Mouse (Mus musculus): ENCODE measurements at regions not wholly inside any gene's neighbourhood (a gene's known extent, or its start where the extent isn't known, plus 50 kb on each side); places are given as distances from the start of the nearest gene placed in this dataset.

DNA sequence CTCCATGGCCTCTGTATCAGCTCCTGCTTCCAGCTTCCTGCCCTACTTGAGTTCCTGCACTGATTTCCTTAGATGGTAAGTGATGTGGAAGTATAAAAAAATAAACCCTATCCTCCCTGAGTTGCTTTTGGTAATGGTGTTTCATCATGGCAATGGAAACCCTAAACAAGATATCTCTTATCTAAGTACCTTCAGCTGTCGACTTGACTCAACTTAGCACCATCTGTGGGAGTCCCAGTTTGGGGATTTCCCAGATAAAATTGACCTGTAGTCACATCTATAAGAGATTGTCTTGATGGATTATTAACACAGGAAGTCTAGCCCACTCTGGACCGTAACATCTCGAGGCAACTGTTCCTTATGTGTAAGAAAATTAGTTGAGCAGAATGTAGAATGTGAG is 570.2 kb upstream of the Gm10306 start:
- DNase-seq (ENCODE audit: low spot score): no peak
- intact Hi-C loops (cut with DNase I): no loop called here

- intact Hi-C loops (cut with DNase I): no loop called here
- no peak for DNase-seq (ENCODE audit: low spot score)
These were observed 566.0 kb upstream of the Gm10306 start for GRCm38 (mm10) chr4:93990273-93990869.

DNA sequence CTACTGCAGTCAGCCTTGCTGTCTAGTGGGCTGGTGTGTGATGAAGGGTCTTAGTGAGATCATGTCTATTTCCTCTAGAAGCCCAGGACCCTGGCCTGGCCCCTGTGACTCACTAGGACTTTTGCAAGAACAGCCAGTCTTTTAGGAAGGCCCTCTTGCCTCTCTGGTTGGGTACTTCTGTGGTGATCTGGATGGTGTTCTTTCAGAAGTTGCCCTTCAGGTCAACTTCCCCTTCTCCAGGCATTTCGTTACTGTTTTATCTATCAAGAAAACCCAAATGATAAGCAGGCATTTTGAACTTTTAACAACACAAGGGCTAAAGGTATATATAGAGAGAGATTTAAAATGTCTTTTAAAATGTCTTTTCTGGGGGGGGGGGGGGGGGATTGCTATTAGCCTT is 550.5 kb upstream of the Gm10306 start:
- DNase-seq (ENCODE audit: low spot score): no peak
- intact Hi-C loops (cut with DNase I): no loop called here

DNA sequence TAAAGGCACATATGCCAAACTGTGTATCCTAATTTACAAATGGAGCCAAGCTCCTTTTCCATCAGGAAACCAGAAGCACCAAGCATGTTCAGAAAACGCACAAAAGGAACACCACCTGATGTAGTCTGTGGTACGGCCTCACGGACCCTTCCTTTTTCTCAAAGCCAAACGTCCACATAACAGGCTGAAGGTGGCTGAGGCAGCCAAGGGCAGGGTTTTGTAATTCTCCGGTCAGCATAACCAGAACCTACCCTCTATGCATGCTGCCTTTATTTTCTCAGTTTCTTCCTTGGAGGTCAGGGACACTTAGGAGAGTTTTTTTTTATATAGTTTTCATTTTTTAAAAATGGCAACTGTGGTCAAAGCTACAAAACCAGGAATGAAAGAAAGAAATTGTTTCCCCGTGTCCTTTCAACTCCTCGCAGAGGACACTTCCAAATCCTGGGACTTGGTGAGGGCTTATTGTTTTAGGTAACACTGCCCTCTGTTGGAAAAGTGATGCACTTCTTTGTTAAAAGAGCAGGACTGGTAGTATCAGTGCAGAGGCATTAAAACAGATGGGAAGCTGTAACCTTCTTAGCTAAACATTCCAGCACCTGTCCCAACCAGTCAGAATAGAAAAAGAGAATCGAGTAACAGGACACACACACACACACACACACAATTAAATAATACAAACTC is 549.1 kb upstream of the Gm10306 start:
- no peak for DNase-seq (ENCODE audit: low spot score)
- intact Hi-C loops (cut with DNase I): no loop called here

GRCm38 (mm10) chr4:94015713-94016112 is 540.6 kb upstream of the Gm10306 start:
- intact Hi-C loops (cut with DNase I): no loop called here
- no peak for DNase-seq (ENCODE audit: low spot score)

- intact Hi-C loops (cut with DNase I): no loop called here
These were observed 538.6 kb upstream of the Gm10306 start for GRCm38 (mm10) chr4:94017702-94018101.

GRCm38 (mm10) chr4:94049629-94050310 is 506.6 kb upstream of the Gm10306 start:
- DNase-seq (ENCODE audit: low spot score): no peak

More at GRCm38 (mm10) chr4:94017702-94018101, 538.6 kb upstream of the Gm10306 start:
- no peak for DNase-seq (ENCODE audit: low spot score)

DNA sequence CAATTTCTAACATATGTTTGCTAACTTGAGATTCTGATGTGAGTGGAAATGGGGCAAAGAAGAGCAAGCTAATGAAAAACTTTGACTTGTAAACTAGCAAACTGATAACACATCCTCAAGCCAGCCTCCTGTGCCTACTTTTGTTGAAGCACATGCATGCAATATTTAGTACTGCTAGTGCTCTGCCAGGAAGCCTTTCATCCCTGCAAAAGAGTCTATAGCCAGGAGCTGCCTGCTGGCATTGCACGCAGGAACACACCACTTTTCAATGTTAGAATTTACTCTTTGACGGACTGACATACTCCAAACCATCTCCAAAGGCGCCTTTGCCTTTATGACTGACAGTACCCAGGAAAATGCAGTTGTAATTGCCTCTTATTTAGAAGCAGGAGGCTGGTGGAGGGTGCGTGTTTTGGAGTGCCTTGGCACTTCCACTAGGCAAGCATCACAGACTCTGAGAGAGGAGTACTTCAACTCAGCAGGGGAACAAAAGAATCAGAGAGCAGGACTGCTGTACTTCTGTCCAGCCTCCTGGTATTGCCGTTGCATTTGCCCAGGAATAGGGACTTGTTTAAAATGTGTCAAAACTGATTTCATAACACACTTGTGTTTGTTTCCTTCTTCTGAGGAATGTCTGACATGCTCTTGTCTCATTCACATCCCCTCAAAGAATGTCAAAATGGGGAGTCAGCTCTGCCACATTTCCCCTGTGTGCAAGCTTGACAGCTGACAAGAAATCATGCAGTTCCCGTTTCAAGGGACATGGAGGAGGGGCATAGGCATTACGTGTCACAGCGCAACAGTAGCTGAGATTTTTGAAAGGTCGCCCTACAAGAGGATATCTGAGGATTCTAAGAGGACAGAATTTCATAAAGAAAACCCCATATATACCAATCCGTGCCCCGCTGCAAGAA is 503.8 kb upstream of the Gm10306 start:
- intact Hi-C loops (cut with DNase I): no loop called here

More at GRCm38 (mm10) chr4:94049629-94050310, 506.6 kb upstream of the Gm10306 start:
- intact Hi-C loops (cut with DNase I): no loop called here

GRCm38 (mm10) chr4:94073178-94073870 is 483.0 kb upstream of the Gm10306 start:
- DNase-seq (ENCODE audit: low spot score): no peak
- intact Hi-C loops (cut with DNase I): no loop called here

More for the DNA sequence above, 503.8 kb upstream of the Gm10306 start:
- no peak for DNase-seq (ENCODE audit: low spot score)

GRCm38 (mm10) chr4:94082839-94083238 is 473.5 kb upstream of the Gm10306 start:
- DNase-seq (ENCODE audit: low spot score): no peak
- intact Hi-C loops (cut with DNase I): no loop called here

- DNase-seq (ENCODE audit: low spot score): no peak
- intact Hi-C loops (cut with DNase I): no loop called here
These were observed 462.0 kb upstream of the Gm10306 start for GRCm38 (mm10) chr4:94094379-94094778.

DNA sequence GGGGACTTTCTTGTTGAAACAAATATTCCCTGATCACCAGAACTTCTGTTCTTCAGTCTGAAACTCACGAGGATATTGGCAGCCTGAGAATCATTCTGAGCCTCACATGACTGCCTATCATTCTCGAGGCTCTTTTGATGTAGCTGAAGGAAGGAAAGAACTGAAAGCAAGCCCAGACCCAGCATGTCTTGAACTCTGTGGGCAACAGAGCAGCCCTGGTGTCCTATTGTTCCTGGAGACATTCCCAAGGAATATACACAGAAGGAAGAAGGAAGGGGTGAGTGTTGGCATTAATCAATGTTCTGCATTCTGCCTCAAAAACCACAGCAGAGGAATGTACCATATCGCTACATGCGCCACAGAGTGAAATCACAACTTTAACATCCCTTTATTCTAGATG is 449.4 kb upstream of the Gm10306 start:
- intact Hi-C loops (cut with DNase I): no loop called here
- no peak for DNase-seq (ENCODE audit: low spot score)

DNA sequence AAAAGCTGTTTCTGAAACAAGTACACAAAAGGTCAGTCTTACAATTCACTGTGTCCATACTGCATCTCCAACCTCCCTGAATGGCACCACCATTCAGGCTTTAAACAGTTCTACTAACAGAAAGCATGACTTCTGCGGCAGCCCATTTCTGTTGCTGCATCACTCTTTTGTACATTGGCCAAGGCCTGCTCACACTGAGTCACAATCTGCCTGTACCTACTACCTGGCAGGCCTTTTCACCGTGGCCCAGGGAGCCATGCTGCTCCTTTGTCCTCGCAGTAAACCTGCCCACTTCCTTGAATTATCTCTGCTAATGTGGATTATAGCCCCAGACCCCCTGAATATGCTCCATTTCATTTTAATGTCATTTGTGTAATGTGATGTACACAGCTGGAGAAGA is 439.5 kb upstream of the Gm10306 start:
- intact Hi-C loops (cut with DNase I): no loop called here

DNA sequence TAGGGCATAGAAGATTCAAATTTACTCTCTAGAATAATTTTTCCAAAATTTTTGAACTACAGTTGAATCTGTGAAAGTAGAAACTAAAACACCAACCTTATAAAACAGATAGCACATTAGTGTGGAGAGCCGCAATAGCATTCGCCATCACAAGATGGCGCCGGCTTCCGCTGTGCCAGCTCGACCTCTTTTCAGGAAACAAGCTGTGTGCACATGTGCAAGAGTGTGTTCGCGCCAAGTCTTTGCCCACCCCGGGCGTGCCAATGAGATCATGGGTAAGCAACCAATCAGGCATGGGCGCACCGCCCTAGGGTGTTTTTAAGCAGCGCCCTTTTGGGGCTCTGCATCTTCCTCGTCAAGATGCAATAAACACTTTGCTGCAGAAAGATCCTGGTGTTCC is 432.2 kb upstream of the Gm10306 start:
- intact Hi-C loops (cut with DNase I): loop anchor here (5.0 kb wide), 1 partner anchor 393 kb away; no protein-coding TSS in a partner anchor
- DNase-seq (ENCODE audit: low spot score): no peak

More for the DNA sequence above, 439.5 kb upstream of the Gm10306 start:
- DNase-seq (ENCODE audit: low spot score): no peak

DNA sequence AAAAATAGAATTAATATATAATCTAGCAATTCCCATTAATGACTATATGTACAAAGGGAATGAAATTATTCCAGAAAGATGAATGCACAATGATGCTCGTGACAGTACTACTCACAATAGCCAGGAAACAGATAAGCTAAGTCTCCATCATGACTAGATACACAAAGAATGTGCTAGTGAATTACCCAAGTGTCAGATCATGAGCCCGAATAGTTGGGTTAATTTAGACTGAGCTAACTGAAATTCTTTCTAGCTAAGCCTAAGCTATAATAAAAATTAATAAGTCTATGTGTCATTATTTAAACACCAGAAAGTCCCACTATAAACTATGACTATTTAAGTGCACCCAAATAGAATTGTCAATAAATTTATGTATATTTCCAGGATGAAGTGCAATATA is 418.4 kb upstream of the Gm10306 start:
- intact Hi-C loops (cut with DNase I): no loop called here
- DNase-seq (ENCODE audit: low spot score): no peak

- no peak for DNase-seq (ENCODE audit: low spot score)
- intact Hi-C loops (cut with DNase I): no loop called here
These were observed 411.2 kb upstream of the Gm10306 start for GRCm38 (mm10) chr4:94144901-94145801.

DNA sequence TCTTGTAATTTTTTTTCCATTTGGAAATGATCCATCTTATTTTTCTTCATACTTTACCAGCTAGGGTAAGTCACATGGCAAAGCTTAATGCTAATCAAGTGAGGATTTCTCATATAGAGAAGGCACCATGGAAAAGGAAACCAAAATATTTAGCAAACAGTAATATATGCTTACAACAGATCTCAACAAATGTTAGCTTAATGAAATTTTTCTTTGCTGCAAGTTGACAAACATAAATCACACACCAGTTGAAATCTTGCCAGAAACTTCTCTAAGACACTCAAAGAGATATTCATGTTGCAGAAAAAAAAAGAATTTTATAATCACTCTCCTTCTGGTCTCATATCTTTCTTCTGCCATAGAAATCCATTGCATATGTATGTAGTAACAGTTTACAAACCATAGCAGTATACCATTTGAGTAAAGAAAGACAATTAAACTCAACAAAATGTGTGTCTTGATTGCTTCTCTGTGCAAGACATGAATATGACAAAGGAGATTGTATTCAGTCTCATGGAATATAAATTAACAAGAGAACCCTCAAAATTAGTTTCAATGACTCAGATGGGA is 408.3 kb upstream of the Gm10306 start:
- intact Hi-C loops (cut with DNase I): no loop called here
- DNase-seq (ENCODE audit: low spot score): no peak

DNA sequence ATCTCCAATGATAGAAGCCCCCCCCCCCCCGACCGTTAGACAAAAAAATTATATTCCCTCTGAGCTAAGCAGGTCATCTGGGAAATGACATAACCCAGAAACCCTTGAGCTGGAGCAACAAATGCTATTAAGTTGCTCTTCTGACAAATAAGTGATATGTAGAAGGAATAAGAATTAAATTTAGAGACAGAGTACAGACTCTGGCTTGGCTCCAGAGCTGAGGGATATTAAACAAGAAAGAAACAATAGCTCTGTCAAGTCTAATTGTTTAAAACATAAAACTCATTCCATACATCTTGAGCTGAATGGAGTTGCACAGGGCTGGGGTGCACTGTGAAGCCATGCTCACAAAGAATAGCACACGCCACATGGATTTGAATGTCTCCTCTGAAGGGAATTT is 407.3 kb upstream of the Gm10306 start:
- DNase-seq (ENCODE audit: low spot score): no peak
- intact Hi-C loops (cut with DNase I): no loop called here
